Mouse (Mus musculus) kidney, adult 18-20 months (tissue): ENCODE results near the gene Pdpk1.
"Not testable (repeated sequence)": the region's sequence is repeated elsewhere in the genome, so short reads cannot be mapped to it uniquely, and the experiment has no call there.

Source experiments
- DNase-seq: peaks from one replicate; pipeline ENCODE4 v3.0.0; 2021

Pdpk1 gene

DNA sequence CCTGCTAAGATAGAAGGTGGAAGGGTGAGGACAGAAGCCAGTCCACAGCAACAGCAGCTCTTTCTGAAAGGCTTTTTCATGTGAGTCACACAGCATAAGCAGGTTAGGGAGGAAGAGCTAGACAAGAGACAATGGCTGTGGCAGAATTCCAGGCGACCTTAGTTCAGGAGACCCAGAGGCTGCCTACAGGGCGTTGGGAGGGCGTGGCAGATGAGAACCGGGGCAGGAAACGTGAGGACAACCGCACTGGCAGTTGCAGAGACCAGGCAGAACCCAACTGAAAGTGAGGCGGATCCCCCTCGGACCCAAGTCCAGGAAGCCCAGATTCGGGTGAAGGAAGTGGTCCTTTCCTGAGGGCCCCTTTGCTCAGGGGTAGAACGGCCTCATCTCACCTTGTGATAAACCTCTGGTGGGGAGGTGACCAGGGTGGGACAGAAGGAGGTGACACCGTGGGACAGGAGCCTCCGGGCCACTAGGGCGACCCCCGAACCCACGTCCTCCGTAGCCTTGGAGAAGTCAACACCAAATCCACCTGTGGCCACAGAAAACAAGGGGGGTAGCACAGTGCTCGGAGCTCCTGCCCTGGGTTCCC is 12.0 kb upstream of the Pdpk1 start:
- DNase-seq, result peak; percentile 81

DNA sequence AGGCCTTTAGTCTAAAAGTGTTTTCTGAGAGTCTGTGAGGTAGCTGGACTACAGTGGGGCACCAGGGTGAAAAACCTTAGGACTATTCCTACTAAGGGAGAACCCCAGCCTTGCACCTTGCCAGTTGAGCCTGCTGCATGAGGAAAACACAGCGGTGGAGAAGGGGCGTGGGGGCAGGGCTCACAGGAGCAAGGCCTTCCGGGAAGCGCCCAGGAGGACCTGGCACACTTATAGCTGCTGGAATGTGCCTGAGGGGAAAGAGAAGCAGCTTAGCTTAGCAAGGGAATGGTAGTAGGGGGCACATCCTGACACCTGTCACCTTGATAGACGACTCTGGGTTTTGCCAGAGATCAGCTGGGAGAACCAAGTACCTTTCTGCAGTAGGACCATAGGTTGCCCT is 10.7 kb upstream of the Pdpk1 start:
- peak; percentile 32 for DNase-seq

DNA sequence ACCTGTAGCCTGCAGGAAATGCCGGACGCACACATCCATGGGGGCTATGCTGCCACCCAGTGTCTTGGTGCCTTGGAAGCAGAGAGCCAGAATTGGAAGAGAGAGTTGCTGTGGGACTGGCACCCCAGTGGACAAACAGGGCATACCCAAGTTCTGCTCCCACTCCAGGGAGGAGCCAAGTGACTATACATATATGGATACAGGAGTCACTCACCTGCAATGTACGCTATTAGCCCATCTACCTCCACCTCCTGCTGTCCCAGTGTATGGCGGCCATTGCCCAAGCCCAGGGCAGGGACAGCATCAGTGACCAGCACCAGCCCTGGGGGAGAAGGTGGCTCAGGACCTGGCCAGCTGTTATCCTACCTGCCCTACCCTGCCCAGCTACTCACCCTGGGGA is 6.8 kb upstream of the Pdpk1 start:
- no peak for DNase-seq

DNA sequence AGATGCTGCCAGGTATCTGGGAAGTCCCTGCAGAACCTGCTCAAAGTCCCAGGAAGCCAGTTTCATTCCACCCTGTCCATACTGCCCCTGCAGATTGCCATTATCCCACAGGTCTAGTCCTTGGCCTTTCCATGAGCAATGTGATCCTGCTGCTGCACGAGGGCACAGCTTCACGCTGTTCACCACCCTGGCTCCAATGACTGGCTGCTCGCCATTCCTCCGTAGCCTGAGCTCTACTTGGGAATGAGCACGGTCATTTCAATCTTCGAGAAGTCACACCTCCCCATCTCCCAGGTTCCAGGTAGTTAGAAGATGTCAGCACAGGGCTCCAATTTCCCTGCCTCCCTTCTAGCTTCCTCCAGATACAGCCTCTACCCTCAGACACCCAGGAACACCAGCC is 6.4 kb upstream of the Pdpk1 start:
- no peak for DNase-seq

DNA sequence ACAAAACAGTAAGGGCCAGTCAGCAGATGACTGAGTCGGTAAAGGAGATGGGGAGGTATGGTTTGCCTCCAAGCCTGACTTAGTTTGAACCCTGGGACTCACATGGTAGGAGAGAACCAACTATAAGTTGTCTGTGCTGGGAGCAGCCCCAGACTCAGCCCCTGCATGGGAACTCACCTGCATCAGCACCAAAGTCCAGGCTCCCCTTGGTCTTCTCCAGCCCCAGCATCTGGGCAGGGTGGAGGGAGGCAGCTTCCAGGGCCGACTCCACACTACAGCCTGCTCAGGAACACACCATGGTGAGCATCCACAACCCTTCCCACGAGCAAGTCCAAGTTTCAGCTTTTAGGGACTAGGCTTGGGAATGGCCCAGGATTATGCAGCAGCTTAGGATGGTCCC is 5.7 kb upstream of the Pdpk1 start:
- DNase-seq, result no peak

DNA sequence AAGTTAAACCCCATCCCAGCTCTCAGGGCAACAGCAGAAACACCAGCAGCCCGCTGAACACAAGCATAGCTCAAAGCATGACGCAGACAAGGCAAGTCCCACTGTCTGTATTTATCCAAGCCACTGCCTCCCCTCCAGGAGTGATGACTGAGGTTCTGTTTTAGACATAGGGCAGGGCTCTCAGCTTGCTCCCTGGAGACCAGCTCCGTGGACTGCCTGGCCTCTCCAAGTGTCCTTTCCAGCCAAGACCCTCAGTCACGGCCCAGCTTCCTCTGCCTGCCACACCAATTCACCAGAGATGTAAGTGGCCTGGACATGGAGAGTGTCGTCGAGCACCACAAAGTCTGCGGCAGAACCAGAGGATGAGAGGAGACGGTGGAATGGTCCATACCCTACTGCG is 5.0 kb upstream of the Pdpk1 start:
- DNase-seq, result no peak

DNA sequence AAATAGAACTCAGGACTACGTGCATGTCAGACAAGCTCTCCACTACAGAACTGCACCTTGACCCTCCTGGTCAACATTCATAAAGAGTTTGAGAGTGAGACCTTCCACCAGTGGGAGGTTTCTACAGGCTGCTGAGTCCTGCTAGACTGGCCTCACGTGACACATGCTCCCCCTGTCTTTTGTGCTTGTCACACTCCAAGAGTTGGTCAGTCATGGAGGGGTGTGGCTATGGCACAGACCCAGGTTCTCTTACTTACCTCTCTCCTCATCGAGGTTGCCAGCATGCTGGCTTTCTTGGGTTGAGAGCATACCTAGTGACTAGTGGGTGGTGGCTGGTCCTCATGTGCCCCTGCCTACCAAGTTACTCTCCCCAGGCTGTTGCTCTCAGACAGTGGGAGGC is 3.7 kb upstream of the Pdpk1 start:
- peak; percentile 81 for DNase-seq

DNA sequence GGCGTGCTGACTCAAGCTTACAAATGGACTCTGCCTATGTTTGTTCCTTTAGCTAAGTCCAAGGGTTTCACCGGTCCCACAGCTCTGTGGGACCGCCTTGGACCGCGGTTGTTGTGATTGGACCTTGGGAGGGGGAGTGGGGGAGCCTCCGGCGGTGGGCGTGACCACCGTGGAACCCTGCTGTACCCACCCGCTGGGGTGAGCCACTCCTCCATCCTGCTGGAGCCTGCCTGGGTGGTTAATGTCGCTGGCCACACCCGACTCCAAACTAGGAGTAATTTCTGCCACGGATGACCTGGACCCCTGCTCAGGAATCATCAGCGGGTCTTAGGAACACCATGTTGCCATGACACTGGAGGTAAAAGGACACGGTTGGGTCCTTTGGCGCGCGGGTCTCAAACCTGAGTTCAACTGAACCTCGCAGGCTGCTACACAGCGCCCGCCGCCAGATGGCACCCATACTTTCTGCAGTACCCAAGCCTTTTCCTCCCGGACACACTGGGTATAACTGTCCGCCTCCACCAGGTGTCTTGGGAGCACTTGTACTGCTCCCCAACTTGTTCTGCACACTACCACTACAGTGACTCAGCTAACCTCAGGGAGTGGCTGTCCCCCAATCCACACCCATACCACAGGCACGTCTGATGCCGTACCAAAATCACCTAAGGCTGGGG is 1.3 kb upstream of the Pdpk1 start:
- peak; percentile 88 for DNase-seq

DNA sequence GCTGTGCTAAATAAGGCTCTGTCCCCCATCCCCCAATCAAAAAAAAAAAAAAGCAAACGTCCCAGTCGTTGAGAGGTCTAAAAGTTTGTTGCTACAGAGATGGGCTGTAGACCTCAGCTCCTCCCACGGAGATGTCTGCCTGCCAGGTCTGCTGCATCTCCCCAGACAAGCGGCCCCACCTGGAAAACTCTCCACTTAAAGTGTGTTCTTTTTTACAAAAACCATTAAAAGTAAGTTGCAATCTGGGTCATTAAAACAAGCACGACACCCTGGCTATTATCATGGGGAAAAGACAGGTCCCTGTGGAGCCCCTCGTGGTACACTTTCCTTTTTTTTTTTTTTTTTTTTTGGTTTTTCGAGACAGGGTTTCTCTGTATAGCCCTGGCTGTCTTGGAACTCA is 658 bp upstream of the Pdpk1 start:
- no peak for DNase-seq

DNA sequence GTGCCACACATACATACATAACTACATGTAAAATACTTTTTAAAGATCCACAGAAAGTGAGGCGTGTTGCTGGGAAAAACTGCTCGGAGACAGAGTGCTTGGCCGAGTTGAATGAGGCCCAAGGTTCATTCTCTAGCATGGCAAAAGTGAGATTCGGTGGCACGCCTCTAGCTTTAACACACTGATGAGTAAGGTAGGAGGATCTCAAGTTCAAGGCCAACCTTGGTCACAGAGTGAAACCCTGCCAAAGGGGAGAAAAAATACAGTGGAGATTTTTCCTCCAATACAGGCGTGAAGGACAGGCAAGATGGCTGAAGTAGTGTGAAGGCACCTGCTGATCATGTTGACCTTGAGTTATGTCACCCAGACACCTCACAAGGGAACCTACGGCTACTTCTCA is 1.3 kb downstream of the Pdpk1 start:
- DNase-seq, result no peak

DNA sequence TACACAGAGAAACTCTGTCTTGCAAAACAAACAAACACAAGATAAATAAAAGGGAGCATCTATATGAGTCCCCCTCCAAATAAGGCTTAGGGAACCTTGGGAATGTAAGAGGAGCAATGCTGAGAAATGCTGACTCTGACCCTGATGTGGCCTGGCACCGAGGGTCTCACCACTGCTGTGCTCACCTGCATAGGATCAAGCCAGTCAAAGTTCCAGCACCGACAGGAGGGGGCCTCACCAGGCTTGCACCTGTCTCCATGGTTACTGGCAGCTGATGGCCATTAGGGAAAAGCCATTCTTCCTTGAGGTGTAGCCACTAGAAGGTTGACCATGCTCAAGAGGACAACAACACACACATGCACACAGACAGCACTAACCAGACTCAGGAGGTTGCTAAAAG is 7.8 kb downstream of the Pdpk1 start:
- DNase-seq, result no peak

DNA sequence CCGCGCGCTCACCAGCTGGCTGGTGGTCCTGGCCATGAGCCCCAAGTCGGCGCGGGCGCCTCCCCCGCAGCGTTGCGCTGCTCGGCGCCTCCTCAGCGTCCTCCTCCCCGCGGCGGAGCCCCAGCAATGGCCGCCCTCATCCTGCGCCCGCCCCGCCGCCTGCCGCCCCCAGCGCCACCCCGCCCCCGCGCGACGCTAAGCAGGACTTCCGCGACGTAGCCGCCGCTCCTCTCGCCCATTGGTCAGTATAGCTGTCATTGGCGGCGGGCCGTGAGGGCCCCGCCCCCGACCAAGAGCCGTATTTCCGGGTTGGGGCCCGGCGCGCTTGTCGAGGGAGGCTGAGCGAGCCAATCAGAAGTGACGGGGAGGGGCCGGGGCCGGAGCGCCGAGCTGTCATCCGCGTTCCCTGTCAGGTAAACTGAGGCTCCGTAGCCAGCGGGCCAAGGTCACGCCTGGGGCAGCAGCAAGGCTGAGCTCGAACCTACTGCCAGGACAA is 9.3 kb downstream of the Pdpk1 start:
- DNase-seq, result peak; percentile 96

DNA sequence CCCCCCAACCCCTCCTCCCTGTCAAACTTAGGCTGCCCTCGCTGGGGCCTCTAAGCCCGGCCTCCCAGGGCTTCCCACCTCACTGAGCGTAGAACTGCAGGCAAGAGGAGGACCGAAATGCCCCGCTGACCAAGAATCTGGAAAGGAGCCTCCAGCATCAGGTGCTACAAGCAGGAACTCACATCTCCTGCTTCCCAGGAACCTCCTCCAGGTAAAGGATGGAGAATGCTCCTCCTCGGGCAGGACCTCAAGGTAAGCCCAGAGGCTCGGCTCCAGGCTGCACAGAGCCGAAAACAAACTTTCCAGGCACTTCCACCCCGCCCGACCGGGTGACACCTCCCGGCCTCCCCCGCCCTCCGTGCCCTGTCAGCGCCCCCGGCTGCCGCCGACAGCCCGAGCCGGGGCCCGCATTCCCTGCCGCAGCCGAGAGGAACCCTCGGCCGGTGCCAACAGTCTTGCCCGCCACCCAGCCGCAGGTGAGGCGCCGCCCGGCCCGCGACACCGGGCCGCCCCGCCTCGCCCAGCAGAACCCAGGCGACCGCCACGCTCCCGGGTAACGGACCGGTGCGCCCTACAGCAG is 9.8 kb downstream of the Pdpk1 start:
- DNase-seq, result peak; percentile 55

DNA sequence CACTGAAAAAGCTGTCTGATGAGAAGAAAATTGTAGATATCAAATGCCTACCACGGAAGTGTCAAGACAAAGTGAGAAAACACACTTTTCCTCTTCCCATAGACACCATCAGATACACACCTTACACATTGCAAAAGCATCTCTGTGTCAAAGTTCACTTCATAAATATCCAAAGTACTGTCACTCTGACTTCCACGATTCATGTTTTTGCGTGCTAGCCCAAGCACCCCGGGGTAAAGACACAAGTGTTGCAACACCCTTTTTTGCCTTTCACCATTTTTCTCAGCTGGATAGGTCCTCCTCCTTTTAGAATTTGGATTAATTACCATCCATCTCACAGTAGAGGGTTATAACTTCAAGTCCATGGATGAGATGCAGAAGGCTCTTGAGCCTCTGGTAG is 10.8 kb downstream of the Pdpk1 start:
- DNase-seq, result no peak

DNA sequence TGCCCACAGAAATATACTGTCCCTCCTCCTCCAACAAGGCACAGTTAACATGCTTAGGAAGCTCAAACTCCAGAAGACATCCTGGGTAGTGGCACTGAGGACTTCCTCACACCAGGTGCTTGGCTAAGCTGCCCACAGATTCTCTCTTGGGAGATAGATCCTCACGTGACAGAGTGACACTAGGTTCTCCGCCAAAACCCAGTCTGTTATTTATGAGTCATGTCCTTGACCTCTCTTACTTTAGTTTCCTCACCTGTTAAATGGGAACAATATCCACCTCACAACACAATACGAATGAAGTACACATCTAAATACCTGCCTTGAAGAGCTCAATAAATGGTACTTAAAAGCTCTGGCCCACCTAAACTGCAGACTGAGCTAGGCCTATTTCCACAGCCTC is 11.5 kb downstream of the Pdpk1 start:
- DNase-seq, result no peak

DNA sequence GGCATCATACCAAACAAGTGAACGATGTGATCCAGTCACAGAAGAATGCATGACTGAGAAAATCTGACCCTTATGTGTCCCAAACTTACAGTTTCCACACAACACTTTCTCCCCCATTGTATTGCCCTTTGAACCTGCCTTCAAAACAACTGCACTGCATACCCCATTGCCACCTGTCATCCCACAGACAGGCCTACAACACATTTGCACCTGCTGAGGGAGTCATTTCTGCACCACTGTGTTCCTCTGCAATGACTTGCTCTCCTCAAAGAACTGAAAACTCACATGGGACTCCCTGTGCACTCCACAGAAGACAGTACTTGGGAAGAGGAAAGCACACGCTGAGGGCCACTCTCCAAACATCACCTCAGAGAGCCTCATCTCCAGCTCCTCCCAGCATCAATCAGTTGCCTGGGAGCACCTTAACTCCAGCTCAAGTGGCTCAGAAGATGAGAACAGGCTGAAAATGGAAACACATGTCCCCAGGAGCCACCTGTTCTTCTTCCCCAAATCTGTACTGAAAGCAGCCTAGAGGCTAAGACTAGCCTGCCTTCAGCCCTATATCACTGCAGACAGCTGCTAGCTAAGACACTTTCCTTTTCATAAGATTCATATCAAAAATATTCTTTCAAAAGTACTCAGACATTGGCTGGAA is 13.4 kb downstream of the Pdpk1 start:
- DNase-seq, result no peak

DNA sequence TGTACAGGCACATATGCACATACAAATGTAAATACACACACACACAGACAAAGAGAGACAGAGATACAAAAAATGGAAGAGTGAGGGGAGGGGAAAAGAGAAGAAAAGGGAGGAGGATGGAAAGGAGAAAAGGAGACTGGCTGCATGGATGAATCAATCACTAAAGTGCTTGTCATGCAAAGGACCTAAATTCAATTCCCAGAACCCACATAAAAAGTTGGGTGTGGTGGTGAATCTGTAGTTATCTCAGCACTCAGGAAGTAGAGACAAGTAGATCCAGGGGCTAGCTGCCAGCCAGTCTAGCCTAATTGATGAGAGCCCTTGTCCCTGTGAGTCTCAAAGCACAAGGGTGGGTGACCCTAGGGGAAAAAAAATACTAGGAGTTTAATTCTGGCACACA is 16.7 kb downstream of the Pdpk1 start:
- no peak for DNase-seq

DNA sequence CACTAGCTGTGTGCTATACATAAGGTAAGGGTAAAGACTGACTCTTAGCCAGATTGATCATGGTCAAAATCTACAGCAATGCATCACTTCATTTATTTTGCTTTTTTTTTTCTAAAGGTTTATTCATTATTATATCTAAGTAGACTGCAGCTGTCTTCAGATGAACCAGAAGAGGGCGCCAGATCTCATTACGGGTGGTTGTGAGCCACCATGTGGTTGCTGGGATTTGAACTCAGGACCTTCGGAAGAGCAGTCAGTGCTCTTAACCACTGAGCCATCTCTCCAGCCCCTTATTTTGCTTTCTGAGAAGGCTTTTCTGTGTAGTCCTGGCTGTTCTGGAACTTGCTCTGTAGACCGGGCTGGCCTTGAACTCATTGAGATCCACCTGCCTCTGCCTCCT is 17.8 kb downstream of the Pdpk1 start:
- not testable (repeated sequence) for DNase-seq

DNA sequence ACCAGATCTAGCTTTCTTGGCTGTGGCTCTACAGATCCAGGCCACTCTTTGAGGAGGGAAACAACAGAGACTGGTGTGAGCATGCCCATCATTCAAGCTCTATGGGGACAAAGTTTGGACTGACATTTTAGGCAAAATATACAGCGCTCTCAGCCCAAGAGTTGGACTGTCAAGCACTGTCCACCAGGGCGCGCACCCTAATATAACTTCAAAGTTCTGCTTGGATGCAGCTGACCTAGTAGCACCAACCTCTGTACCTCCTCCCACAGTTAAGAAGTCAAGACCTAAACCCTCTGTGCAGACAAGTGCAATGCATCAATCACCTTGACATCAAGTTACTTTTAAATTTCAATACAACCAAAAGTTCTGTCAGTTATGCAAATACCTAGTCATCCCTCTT is 19.2 kb downstream of the Pdpk1 start:
- no peak for DNase-seq

DNA sequence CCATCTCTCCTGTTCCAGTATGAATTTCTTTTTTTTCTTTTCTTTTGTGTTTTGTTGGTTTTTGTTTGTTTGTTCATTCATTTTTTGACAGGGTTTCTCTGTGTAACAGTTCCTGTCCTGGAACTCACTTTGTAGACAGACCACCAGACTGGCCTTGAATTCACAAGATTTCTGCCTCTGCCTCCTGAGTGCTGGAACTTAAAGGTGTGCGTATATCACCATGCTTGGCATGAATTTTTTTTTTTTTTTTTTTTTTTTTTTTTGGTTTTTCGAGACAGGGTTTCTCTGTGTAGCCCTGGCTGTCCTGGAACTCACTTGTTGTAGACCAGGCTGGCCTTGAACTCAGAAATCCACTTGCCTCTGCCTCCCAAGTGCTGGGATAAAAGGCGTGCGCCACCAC is 21.5 kb downstream of the Pdpk1 start:
- not testable (repeated sequence) for DNase-seq

DNA sequence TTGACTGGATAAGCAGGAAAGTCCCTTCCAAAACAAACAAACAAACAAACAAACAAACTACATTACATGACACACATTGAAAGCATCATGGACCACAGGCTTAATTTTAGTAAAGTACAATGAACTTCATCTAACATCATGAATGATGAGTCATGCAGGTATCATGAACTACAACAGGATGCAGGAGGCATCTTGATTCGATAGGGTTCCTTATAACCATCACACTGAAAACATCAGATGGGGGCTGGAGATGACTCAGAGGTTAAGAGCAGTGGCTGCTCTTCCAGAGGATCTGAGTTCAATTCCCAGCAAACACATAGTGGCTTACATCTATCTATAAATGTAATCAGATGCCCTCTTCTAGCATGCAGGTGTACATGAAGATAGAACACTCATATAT is 23.1 kb downstream of the Pdpk1 start:
- no peak for DNase-seq

DNA sequence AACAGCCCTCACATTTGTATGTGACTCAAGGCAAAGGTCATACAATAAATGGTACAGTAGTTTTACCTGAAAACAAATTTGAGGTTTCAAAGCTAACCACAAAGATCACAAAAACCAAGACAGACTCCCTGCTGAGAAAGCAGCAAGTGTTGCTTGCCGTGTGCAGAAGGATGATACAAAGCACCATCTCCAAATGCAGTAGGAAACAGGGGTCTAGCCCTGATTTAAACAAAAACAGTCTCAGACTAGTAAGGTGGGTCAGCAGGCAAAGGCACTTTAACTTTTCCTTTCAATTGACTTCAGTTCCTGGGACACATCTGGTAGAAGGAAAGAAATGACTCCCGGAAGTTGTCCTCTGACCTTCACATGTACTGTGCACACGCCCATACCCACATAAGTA is 23.9 kb downstream of the Pdpk1 start:
- no peak for DNase-seq

DNA sequence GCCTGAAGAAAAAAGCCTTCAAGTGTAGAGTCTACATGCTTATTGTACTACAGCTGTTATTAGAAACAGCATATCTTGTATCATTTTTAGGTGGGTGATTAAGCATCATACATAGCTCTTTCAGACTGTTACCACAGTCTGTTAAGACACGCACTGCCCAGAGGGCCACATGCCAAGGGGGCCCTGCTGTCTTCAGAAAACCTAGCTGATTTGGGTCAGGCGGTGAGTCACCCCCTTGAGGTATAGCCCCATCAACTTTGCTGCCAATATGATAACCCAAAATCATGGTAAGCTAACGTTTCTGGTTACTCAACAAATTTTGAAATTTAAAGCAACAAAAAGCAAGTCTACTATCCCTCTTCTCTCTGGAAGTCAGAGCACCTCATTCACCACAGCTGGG is 31.3 kb downstream of the Pdpk1 start:
- DNase-seq, result no peak

DNA sequence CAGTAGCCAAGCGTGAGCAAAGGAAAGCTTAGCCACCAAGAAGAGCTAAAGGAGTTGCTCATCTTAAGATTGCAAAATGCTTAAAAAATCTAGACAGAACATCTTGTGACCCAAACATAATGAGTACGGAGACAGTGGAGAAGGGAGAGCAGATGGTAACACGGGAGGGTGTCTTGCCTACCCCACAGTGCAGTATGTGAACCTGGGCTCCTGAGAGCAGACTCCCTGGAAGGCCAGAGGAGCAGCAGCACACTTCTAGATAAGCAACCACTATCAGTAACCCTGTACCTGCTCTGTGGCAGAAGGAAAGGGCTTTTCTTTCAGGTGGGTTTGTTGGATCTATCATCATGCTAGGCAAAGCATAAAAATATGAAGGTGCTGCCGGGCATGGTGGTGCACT is 37.7 kb downstream of the Pdpk1 start:
- no peak for DNase-seq
